Mouse (Mus musculus) C2C12 (cell line): Measurements from ENCODE around the gene Slc6a21. TPM values are rescaled to one million over a fixed set of nuclear protein-coding genes. Genes with fewer than 3 reads are reported as not detected.

Source experiments
- H3K27me3 ChIP-seq: one replicate; pipeline ENCODE4 v1.6.1; 2011; ENCODE audit not compliant: control insufficient read depth, insufficient read depth, insufficient read length
- H3K36me3 ChIP-seq: one replicate; pipeline ENCODE4 v1.6.1; 2011; ENCODE audit not compliant: control insufficient read depth, insufficient read depth
- H3K4me3 ChIP-seq: one replicate; pipeline ENCODE4 v1.5.1; 2011; ENCODE audit warnings: mild to moderate bottlenecking, control low read depth; ENCODE audit not compliant: poor library complexity, insufficient read depth, severe bottlenecking
- H3K79me2 ChIP-seq: one replicate; pipeline ENCODE4 v1.6.1; 2011; ENCODE audit not compliant: control insufficient read depth, insufficient read depth
- H3K79me3 ChIP-seq: one replicate; pipeline ENCODE4 v1.6.1; 2011; ENCODE audit warnings: low read depth, control low read depth
- H3ac ChIP-seq: one replicate; pipeline ENCODE3; 2011; ENCODE audit warnings: low read depth; ENCODE audit not compliant: control insufficient read depth, insufficient read length
- CEBPB ChIP-seq: IDR thresholded peaks from one replicate; pipeline ENCODE4 v1.6.1; 2011; ENCODE audit warnings: low read depth, mild to moderate bottlenecking, control low read depth, moderate library complexity
- CTCF ChIP-seq: IDR thresholded peaks from one replicate; pipeline ENCODE4 v1.5.1; 2011; ENCODE audit not compliant: control insufficient read depth, insufficient read depth, insufficient read length
- FOSL1 ChIP-seq: IDR thresholded peaks from one replicate; pipeline ENCODE4 v1.8.0; 2011; ENCODE audit warnings: mild to moderate bottlenecking, low read length; ENCODE audit not compliant: poor library complexity, insufficient read depth, severe bottlenecking
- MAX ChIP-seq: IDR thresholded peaks from one replicate; pipeline ENCODE4 v1.6.1; 2011; ENCODE audit warnings: mild to moderate bottlenecking, control low read depth
- MYOD1 ChIP-seq: IDR thresholded peaks from one replicate; pipeline ENCODE4 v1.6.1; 2011; ENCODE audit warnings: low read depth; ENCODE audit not compliant: control insufficient read depth, insufficient read length
- MYOG ChIP-seq: IDR thresholded peaks from one replicate; pipeline ENCODE4 v1.6.1; 2011; ENCODE audit not compliant: control insufficient read depth, insufficient read length; ENCODE audit errors: extremely low read depth
- USF1 ChIP-seq: IDR thresholded peaks from one replicate; pipeline ENCODE4 v1.6.1; 2011; ENCODE audit warnings: low read depth, mild to moderate bottlenecking, control low read depth, moderate library complexity
- polyA plus RNA-seq: library from polyadenylated mRNA; unstranded; fragments of >200 nt; fragmentation: generic; extraction: Trizol; gene quantifications from one replicate; pipeline ENCODE4 v1.2.1, GENCODE M21; 2012; ENCODE audit warnings: missing spikeins

The Slc6a21 gene
- polyA plus RNA-seq, 1 experiment: not detected

- no peaks in the 10 kb centered on the region for H3K27me3 ChIP-seq
- TF ChIP-seq MYOG: no peak
- no peak for TF ChIP-seq MAX
- TF ChIP-seq MYOD1: no peak
- TF ChIP-seq CEBPB: no peak
- TF ChIP-seq CTCF: no peak
- no peak for TF ChIP-seq FOSL1
- H3K36me3 ChIP-seq: no peaks in the 10 kb centered on the region
- H3K79me3 ChIP-seq: no peaks in the 10 kb centered on the region
- H3K4me3 ChIP-seq: no peak overlapping the region
- H3K79me2 ChIP-seq: no peaks in the 10 kb centered on the region
- no peak overlapping the region for H3ac ChIP-seq
These were observed 39.2 kb downstream of the Slc6a21 start for GRCm38 (mm10) chr7:45316536-45316935.

- Histone ChIP-seq H3K79me3 (no peaks in the 10 kb centered on the region), H3ac (no peak overlapping the region), H3K27me3 (no peaks in the 10 kb centered on the region), H3K79me2 (no peaks in the 10 kb centered on the region), H3K4me3 (no peak overlapping the region), H3K36me3 (no peaks in the 10 kb centered on the region)
- TF ChIP-seq CTCF: no peak
- TF ChIP-seq MYOD1: no peak
- TF ChIP-seq CEBPB: no peak
- no peak for TF ChIP-seq MAX
- no peak for TF ChIP-seq USF1
- TF ChIP-seq FOSL1: no peak
- no peak for TF ChIP-seq MYOG
These were observed 44.9 kb downstream of the Slc6a21 start for GRCm38 (mm10) chr7:45322245-45322644.

- H3K79me3 ChIP-seq: no peaks in the 10 kb centered on the region
- no peaks in the 10 kb centered on the region for H3K79me2 ChIP-seq
- H3ac ChIP-seq: no peak overlapping the region
- TF ChIP-seq MYOG (no peak), FOSL1 (no peak), MYOD1 (no peak), MAX (no peak), CTCF (no peak), CEBPB (no peak), USF1 (no peak)
- no peak overlapping the region for H3K4me3 ChIP-seq
- no peaks in the 10 kb centered on the region for H3K36me3 ChIP-seq
- no peaks in the 10 kb centered on the region for H3K27me3 ChIP-seq
These were observed 45.8 kb downstream of the Slc6a21 start for GRCm38 (mm10) chr7:45323069-45323468.

GRCm38 (mm10) chr7:45325800-45326199, 48.5 kb downstream of the Slc6a21 start:
- Histone ChIP-seq H3K79me3 (no peaks in the 10 kb centered on the region), H3K4me3 (no peak overlapping the region), H3K79me2 (no peaks in the 10 kb centered on the region), H3K27me3 (no peaks in the 10 kb centered on the region), H3ac (no peak overlapping the region), H3K36me3 (no peaks in the 10 kb centered on the region)
- TF ChIP-seq FOSL1 (no peak), MYOG (no peak), CTCF (no peak), MAX (no peak), USF1 (no peak), CEBPB (no peak), MYOD1 (no peak)

- no peaks in the 10 kb centered on the region for H3K36me3 ChIP-seq
- H3K27me3 ChIP-seq: no peaks in the 10 kb centered on the region
- TF ChIP-seq CTCF (no peak), USF1 (no peak), FOSL1 (no peak), CEBPB (no peak), MAX (no peak), MYOG (no peak), MYOD1 (no peak)
- no peak overlapping the region for H3ac ChIP-seq
- H3K79me3 ChIP-seq: no peaks in the 10 kb centered on the region
- H3K4me3 ChIP-seq: no peak overlapping the region
- H3K79me2 ChIP-seq: no peaks in the 10 kb centered on the region
These were observed 51.6 kb downstream of the Slc6a21 start for GRCm38 (mm10) chr7:45328841-45329475.
